Mouse (Mus musculus): Measurements from ENCODE around the gene Prdm10. TPM values are rescaled to one million over a fixed set of nuclear protein-coding genes. Genes with fewer than 3 reads are reported as not detected.

Prdm10 gene
- polyA plus RNA-seq (2012; ENCODE audit: insufficient read depth, low replicate concordance), result 0.40 and 0.84 TPM in 2 replicates

- H3K4me1 ChIP-seq, result peaks cover 32% of the 10 kb centered on the region
Observed at GRCm38 (mm10) chr9:31280366-31281010, at the start of gene Prdm10. Prdm10 (plus strand) TSS chr9:31280538.

GRCm38 (mm10) chr9:31235030-31235429, 45.3 kb upstream of the Prdm10 start:
- Histone ChIP-seq H3K36me3 (replicated peaks; ENCODE audit: low read length) (no peaks in the 10 kb centered on the region), H3K4me1 (0 out of 2 replicates have a peak, but pooled peaks cover 4% of the 10 kb centered on the region), H3K9me3 (peaks cover 3% of the 10 kb centered on the region; the same call in 1 of the 2 replicates), H3K4me3 (replicated peaks) (no peak overlapping the region), H3K27me3 (replicated peaks) (peaks cover 10% of the 10 kb centered on the region)
- TF ChIP-seq GATA1 (IDR thresholded peaks at IDR 0.05; ENCODE audit: borderline replicate concordance, low read length), result no peak
- no peak for TF ChIP-seq FLI1 (IDR thresholded peaks at IDR 0.05; ENCODE audit: low read length)

More at GRCm38 (mm10) chr9:31280366-31281010, at the start of gene Prdm10:
- TF ChIP-seq FLI1 (IDR thresholded peaks at IDR 0.05; ENCODE audit: low read length) (no peak), GATA1 (IDR thresholded peaks at IDR 0.05; ENCODE audit: borderline replicate concordance, low read length) (no peak)
- H3K36me3 ChIP-seq (replicated peaks; ENCODE audit: low read length), result no peaks in the 10 kb centered on the region
- no peaks in the 10 kb centered on the region for H3K9me3 ChIP-seq
- peak within 1 kb of the TSS; percentile 95 for H3K4me3 ChIP-seq (replicated peaks)
- no peaks in the 10 kb centered on the region for H3K27me3 ChIP-seq (replicated peaks)

- Histone ChIP-seq H3K4me1 (0 out of 2 replicates have a peak, but pooled peaks cover 2% of the 10 kb centered on the region), H3K27me3 (replicated peaks) (peaks cover 10% of the 10 kb centered on the region), H3K9me3 (peaks cover 3% of the 10 kb centered on the region; the same call in 1 of the 2 replicates), H3K4me3 (replicated peaks) (no peak overlapping the region), H3K36me3 (replicated peaks; ENCODE audit: low read length) (no peaks in the 10 kb centered on the region)
- TF ChIP-seq GATA1 (IDR thresholded peaks at IDR 0.05; ENCODE audit: borderline replicate concordance, low read length) (no peak), FLI1 (IDR thresholded peaks at IDR 0.05; ENCODE audit: low read length) (no peak)
Observed at GRCm38 (mm10) chr9:31235489-31235888, 44.8 kb upstream of the Prdm10 start.

- H3K9me3 ChIP-seq, result peaks cover 3% of the 10 kb centered on the region; the same call in 1 of the 2 replicates
- no peaks in the 10 kb centered on the region for H3K36me3 ChIP-seq (replicated peaks; ENCODE audit: low read length)
- H3K4me3 ChIP-seq (replicated peaks), result no peak overlapping the region
- no peaks in the 10 kb centered on the region for H3K4me1 ChIP-seq
- peaks cover 10% of the 10 kb centered on the region for H3K27me3 ChIP-seq (replicated peaks)
- no peak for TF ChIP-seq GATA1 (IDR thresholded peaks at IDR 0.05; ENCODE audit: borderline replicate concordance, low read length)
- TF ChIP-seq FLI1 (IDR thresholded peaks at IDR 0.05; ENCODE audit: low read length), result no peak
Observed at GRCm38 (mm10) chr9:31236079-31236478, 44.3 kb upstream of the Prdm10 start.

- 0 out of 2 replicates have a peak, but pooled peaks cover 3% of the 10 kb centered on the region for H3K4me1 ChIP-seq
- no peak overlapping the region for H3K4me3 ChIP-seq (replicated peaks)
- H3K36me3 ChIP-seq (replicated peaks; ENCODE audit: low read length), result no peaks in the 10 kb centered on the region
- H3K9me3 ChIP-seq, result peaks cover 3% of the 10 kb centered on the region; the same call in 1 of the 2 replicates
- no peak for TF ChIP-seq GATA1 (IDR thresholded peaks at IDR 0.05; ENCODE audit: borderline replicate concordance, low read length)
- TF ChIP-seq FLI1 (IDR thresholded peaks at IDR 0.05; ENCODE audit: low read length), result no peak
- peaks cover 17% of the 10 kb centered on the region for H3K27me3 ChIP-seq (replicated peaks)
Observed at GRCm38 (mm10) chr9:31238526-31238925, 41.8 kb upstream of the Prdm10 start.

- Histone ChIP-seq H3K27me3 (replicated peaks) (peaks cover 21% of the 10 kb centered on the region), H3K36me3 (replicated peaks; ENCODE audit: low read length) (no peaks in the 10 kb centered on the region), H3K4me1 (0 out of 2 replicates have a peak, but pooled peaks cover 4% of the 10 kb centered on the region), H3K4me3 (replicated peaks) (no peak overlapping the region), H3K9me3 (peaks cover 3% of the 10 kb centered on the region; the same call in 1 of the 2 replicates)
- no peak for TF ChIP-seq FLI1 (IDR thresholded peaks at IDR 0.05; ENCODE audit: low read length)
- no peak for TF ChIP-seq GATA1 (IDR thresholded peaks at IDR 0.05; ENCODE audit: borderline replicate concordance, low read length)
Observed at GRCm38 (mm10) chr9:31239551-31239950, 40.8 kb upstream of the Prdm10 start.

GRCm38 (mm10) chr9:31240522-31241207, 39.7 kb upstream of the Prdm10 start:
- H3K4me1 ChIP-seq, result 0 out of 2 replicates have a peak, but pooled peaks cover 4% of the 10 kb centered on the region
- H3K27me3 ChIP-seq (replicated peaks), result peaks cover 21% of the 10 kb centered on the region
- no peak overlapping the region for H3K4me3 ChIP-seq (replicated peaks)
- no peak for TF ChIP-seq GATA1 (IDR thresholded peaks at IDR 0.05; ENCODE audit: borderline replicate concordance, low read length)
- TF ChIP-seq FLI1 (IDR thresholded peaks at IDR 0.05; ENCODE audit: low read length), result no peak
- H3K36me3 ChIP-seq (replicated peaks; ENCODE audit: low read length), result no peaks in the 10 kb centered on the region
- peaks cover 3% of the 10 kb centered on the region; the same call in 1 of the 2 replicates for H3K9me3 ChIP-seq

- Histone ChIP-seq H3K36me3 (replicated peaks; ENCODE audit: low read length) (no peaks in the 10 kb centered on the region), H3K9me3 (peaks cover 3% of the 10 kb centered on the region; the same call in 1 of the 2 replicates), H3K4me3 (replicated peaks) (no peak overlapping the region), H3K4me1 (0 out of 2 replicates have a peak, but pooled peaks cover 4% of the 10 kb centered on the region), H3K27me3 (replicated peaks) (peaks cover 15% of the 10 kb centered on the region)
- TF ChIP-seq FLI1 (IDR thresholded peaks at IDR 0.05; ENCODE audit: low read length), result no peak
- TF ChIP-seq GATA1 (IDR thresholded peaks at IDR 0.05; ENCODE audit: borderline replicate concordance, low read length), result no peak
Observed at GRCm38 (mm10) chr9:31241208-31241699, 39.1 kb upstream of the Prdm10 start.

- Histone ChIP-seq H3K4me1 (0 out of 2 replicates have a peak, but pooled peaks cover 4% of the 10 kb centered on the region), H3K4me3 (replicated peaks) (no peak overlapping the region), H3K9me3 (peaks cover under 1% of the 10 kb centered on the region; the same call in 1 of the 2 replicates), H3K27me3 (replicated peaks) (peaks cover 15% of the 10 kb centered on the region), H3K36me3 (replicated peaks; ENCODE audit: low read length) (no peaks in the 10 kb centered on the region)
- TF ChIP-seq FLI1 (IDR thresholded peaks at IDR 0.05; ENCODE audit: low read length) (no peak), GATA1 (IDR thresholded peaks at IDR 0.05; ENCODE audit: borderline replicate concordance, low read length) (no peak)
Observed at GRCm38 (mm10) chr9:31243306-31243938, 36.9 kb upstream of the Prdm10 start.

Measured in megakaryocyte, embryonic 14.5 days (primary cell).